Mouse (Mus musculus) testis, adult 2 months (tissue): Measurements from ENCODE around the gene Trp73.

Experiments used
- CTCF ChIP-seq: fragments of 200-500 bp; IDR thresholded peaks from 2 replicates; pipeline ENCODE4 v1.5.1; 2012; ENCODE audit warnings: low read depth, mild to moderate bottlenecking, inconsistent platforms, low read length, moderate library complexity; ENCODE audit not compliant: control insufficient read depth, insufficient read depth, insufficient replicate concordance
- POLR2A ChIP-seq: fragments of 200-500 bp; IDR thresholded peaks from 2 replicates; pipeline ENCODE4 v1.6.1; 2012; ENCODE audit warnings: low read depth, mild to moderate bottlenecking, inconsistent platforms, low read length, moderate library complexity; ENCODE audit not compliant: control insufficient read depth

- TF ChIP-seq CTCF = no peak
- no peak for TF ChIP-seq POLR2A
These were observed 43.9 kb downstream of the Trp73 start for GRCm38 (mm10) chr4:154096111-154096510.
